Mouse (Mus musculus): ENCODE results near the gene Mrps25. TPM values are rescaled to one million over a fixed set of nuclear protein-coding genes. Genes with fewer than 3 reads are reported as not detected.

Mrps25 gene
- total RNA-seq (2021) = 10 to 100 TPM; 52.3 to 54.3 TPM
- long read RNA-seq, experiment 1, full-length matches to known transcripts = 75 of 78 reads
- long read RNA-seq, experiment 1, partial matches to known transcripts = 1 of 78 reads
- long read RNA-seq, experiment 1, other reads (novel, unspliced or antisense) = 2 of 78 reads
- long read RNA-seq, experiment 2, full-length matches to known transcripts = 67 of 69 reads
- long read RNA-seq, experiment 2, partial matches to known transcripts = 1 of 69 reads
- long read RNA-seq, experiment 2, other reads (novel, unspliced or antisense) = 1 of 69 reads

GRCm38 (mm10) chr6:92183621-92184131 is at the start of gene Mrps25:
Gene Mrps25 (minus strand): TSS chr6:92184033.
- DNase-seq = peak; percentile 89

DNA sequence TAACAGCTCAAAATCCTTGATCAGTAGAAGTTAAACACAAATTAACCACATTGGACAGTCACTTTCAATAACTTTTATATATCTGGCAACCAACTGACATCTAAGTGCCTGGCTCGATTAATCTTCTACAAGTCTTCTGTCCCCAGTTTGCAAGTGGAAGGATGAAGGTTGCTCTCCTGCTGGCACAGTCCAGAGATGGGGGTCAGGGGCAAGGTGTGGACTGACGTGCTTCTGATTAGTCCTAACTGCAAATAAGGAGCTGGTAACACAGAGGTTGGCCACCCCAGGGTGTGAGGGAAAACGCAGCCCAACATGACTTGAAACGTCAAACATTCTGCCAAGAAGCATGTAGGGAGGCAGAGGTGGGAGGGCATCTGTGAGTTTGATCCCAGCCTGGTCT is 47.9 kb upstream of the Mrps25 start:
- no peak for DNase-seq

- DNase-seq = no peak
These were observed 47.5 kb upstream of the Mrps25 start for GRCm38 (mm10) chr6:92231356-92231755.

GRCm38 (mm10) chr6:92229586-92229985 is 45.8 kb upstream of the Mrps25 start:
- no peak for DNase-seq

DNA sequence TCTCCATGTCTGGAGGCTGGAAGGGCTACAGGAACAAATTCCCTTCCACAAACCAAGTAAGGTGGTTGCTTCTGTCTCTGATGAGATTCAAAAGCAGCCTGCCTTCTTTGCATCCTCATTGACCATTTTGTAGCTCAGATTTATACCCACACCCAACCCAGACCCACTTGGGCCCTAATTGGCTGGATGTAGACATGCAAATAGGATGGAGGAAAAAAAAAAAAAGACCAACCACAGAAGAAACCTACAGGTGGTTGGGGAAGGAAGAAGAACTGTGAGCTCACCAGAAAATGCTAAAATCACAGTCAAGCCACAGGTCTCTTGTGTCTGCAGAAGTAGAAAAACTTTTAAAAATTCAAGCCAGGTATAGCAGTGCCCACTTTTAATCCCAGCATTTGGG is 45.3 kb upstream of the Mrps25 start:
- no peak for DNase-seq

DNA sequence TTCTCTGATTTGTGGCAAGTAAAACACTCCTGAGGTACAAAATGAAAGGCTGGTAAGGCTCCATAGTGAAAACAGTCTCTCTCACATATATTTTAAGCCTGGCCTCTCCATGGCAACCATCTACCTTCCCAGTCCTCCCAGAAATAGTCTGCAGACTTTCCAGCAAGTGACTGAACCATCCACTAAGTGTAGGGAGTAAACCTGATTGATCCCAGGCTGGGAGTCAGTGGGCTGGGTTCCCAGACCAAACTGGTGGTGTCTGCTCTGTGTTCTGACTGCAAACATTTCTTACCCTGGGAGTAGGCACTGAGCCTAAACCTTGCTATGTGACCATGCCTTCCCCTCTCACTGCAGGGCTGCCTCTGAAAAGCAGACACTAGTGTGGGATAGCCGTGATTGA is 41.1 kb upstream of the Mrps25 start:
- DNase-seq = no peak

GRCm38 (mm10) chr6:92222021-92222420 is 38.2 kb upstream of the Mrps25 start:
- DNase-seq = no peak

GRCm38 (mm10) chr6:92221604-92222003 is 37.8 kb upstream of the Mrps25 start:
- DNase-seq = no peak

DNA sequence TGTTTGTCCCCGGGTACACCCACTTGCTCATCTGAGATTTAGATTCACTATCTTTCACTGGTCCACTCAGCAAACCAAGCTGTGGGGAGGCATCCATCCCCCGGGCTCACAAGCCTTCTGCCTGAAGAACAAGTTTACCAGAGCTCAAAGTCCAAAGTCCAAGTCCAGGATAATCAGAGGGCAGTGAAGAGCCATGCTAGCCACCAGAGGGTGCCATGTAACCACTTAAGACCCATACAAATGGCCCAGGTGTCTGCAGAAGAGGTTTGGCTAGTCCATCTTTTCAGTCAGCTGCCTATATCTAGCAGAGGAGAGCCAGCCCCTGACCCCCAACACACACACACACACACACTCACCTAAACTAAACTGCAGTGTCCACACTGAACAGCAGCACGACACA is 35.6 kb upstream of the Mrps25 start:
- DNase-seq = peak; percentile 64

DNA sequence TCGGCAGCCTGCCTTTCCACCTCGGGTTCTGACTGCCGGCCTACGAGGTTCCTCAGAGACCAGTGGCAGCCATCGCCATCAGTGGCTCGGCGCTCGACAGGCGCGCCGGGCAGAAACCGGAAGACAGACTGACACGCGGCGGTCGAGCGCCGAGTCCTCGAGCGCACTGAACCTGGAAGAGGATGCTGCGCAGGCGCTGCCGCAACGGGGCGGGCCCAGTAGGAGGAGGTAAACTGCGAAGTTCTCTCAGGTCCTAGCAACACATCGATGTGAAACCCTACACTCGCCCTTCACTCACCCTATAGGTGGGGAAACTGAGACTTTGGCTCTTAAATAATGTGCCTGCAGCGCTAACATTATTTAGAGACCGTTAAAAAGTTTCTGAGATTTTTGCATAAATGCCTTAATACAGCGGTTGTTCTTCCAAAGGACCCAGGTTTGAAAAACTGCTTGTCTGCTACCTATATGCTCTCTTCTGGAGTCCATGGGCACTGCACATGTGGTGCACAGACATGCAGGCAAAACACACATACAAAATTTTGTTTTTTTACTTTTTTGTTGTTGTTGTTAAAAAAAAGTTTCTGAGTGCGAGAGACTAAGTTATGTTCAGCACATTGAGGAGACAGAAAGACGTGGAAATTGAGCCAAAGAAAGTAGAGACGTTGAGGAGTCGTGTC is 31.1 kb upstream of the Mrps25 start, which contains the start of gene Rbsn:
Gene Rbsn, minus strand, starts transcription at position 153 of the 677 bp plus-strand sequence.
- DNase-seq = peak; percentile 95

GRCm38 (mm10) chr6:92214055-92214772 is 30.4 kb upstream of the Mrps25 start:
- DNase-seq = peak; percentile 29

DNA sequence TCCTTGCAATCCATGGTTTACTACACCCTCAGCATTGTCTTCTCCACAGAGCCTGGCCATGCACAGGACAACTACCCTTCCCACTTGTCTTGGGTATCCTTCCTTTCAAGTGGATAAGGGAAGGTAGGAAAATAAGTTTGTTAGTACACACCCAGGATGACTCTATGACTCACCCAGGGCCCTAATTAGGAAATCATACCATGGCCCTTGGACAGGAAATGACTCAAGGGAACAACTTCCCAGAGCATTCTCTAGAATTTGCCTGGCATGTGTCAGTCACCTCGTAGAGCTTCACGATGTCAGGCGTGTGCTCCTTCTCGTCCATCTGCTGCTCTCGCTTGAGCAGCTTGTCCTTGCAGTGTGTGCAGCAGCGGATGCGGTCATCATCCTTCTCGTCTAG is 15.6 kb upstream of the Mrps25 start:
- DNase-seq = no peak

GRCm38 (mm10) chr6:92184178-92184577 is 345 bp upstream of the Mrps25 start:
- no peak for DNase-seq

DNA sequence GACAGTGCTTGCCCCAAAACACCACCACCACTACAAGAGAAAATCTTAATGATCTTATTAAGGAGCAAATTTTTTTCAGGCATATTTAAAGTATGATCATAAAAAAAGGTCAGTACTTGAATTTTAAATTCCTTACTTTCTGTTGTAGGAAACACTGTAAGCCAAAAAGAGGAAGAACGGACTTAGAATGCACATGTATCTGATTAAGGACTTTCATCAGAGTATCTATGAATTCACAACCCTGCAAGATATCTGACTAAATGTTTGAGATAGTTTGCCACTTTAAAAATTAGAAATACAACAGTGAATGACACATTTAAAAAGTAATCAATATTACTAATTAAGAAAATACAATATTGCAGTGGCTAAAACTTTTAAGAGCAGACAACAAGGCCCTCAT is 7.4 kb downstream of the Mrps25 start:
- no peak for DNase-seq

DNA sequence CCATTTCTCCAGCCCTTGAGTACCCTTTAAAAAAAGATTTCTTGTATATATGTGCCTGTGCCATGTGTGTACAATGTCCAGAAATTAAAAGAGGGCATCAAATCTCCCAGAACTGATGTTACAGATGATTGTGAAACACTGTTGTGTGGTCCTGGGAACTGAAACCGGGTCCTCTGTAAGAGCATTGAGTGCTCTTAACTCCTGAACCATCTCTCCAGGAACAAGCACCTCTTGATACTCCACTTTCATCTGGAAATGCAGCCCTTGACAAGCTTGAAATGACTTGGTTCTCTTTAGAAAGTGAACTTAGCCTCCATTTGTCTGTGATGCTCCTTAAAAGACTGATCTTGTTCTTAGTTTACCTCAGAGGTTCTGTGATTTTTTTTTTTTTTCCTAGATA is 21.1 kb downstream of the Mrps25 start:
- DNase-seq = no peak

DNA sequence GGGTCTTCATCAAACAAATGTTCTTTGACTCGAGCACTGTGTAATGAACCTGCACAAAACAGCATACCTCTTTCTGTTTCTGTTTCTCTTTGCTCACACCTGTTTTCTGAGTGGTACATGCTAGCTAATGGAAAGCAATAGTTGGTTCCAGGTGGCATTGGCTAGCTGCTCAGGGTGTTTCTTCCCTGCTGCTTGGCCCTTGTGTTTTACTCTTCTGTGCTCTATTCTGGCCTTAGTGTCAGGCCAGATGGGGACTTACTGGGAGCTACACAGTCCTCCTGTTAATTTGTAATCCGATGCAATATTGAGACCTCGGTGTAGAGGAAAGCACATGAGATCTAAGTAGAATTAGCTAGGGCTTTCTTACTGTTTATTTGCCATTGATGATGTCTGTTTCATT is 25.0 kb downstream of the Mrps25 start:
- no peak for DNase-seq

DNA sequence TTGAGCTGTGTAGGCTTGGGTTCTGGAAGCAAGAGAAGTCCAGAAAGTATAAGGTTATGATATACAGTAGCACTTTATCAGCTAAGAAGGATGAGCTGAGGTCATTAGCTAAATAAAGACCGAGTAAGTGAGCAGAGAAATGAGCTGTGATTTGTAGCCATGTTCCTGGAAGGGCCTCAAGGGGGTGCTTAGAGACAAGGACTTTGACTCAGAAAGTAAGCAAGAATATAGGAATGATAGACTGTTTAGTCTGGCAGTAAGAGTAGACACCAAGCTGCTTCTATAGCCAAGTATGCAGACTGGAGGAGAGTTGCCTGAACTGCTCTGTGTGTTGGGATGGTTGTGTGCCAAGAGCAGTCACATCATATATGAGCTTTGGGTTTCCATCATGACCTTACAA is 30.1 kb downstream of the Mrps25 start:
- no peak for DNase-seq

DNA sequence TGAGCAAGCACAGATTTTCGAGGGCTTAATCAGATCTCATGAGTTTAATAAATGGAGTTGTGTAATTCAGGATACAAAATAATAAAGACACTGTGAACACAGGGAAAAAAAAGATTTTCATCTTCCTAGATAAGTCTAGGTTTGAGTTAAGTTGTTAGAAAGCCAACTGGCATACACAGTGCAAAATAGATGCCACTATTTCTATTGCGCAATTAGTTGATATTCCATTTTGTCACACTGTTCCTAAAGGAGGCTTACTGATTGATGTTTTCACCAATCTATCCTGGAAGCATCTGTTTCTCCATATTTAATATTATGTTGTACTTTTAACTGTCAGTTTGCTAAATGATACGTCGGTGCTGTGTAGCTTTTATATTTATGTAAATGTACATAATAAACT is 38.0 kb downstream of the Mrps25 start:
- no peak for DNase-seq

DNA sequence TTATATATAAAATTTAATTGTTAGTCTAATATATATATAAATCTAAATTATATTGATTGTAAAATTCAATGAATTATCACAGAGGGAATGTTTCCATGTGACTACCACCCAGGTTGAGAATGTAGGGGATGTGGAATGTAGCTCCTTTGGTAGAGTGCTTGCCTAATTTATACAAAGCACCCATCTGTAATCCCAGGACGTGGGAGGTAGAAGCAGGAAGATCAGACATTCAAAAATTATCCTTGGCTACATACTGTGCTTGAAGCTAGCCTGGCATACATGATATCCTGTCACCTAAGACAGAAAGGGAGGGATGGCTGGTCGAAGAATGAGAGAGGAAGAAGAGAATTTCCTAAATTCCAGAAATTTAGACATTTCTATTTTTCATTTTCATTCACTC is 47.5 kb downstream of the Mrps25 start:
- DNase-seq = no peak

- no peak for DNase-seq
These were observed 50.2 kb downstream of the Mrps25 start for GRCm38 (mm10) chr6:92133617-92134016.

DNA sequence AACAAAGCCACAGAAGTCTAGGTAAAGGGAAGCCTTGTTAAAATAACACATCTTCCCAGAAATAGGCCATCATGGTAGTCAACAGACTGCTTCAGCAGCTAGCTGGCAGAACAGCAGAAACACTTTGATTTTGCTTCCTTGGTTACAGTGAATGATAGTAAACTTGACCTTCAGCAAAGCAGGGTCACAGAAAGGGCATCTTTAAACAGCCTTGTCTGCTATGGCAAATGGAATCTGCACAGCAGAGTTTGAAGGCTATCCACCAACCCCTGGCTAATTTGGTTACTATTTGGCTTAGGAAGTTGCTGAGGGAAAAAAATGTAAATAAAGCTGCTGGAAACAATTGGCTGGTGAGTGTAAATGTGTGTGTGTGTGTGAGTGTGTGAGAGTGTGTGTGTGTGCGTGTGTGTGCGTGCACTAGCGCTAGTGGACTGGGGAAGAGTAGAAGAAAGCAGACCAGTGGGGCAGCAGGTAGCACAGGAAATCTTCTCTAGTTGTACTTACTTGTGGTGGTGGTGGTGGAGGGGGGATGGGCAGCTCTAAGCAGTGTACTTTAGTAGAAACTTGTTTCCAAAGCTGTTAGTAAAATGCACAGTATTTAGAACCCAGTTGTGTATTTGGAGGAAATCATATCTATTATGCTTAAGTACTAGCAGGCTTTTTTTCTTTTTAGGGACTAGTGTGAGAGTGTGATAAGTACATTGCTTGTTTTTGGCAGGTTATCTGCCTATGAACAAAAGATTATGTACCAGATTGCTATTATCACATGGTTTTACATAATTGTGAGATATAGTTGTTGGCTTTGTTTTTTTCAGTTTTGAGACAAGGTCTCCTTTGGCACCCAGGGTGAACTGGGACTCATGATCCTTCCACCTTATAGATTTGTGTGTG is 51.6 kb downstream of the Mrps25 start:
- DNase-seq = peak; percentile 35

DNA sequence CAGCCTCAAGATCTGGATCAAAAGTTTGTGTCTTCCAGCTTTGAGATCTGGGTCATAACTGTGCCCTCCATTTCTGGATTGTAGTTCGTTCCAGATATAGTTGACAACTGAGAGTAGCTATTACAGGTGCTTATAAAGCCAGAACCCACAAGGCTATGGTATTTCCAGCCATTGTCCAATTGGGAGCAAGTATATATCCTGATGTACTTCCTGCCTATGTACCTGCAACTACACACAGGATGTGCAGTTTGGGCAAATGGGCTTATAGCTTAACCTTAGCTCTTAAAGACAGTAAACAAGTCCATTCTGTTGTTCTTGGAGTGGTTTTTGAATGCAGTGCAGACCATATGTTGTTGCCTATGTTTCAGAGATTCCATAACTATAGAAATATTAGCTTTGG is 52.4 kb downstream of the Mrps25 start:
- no peak for DNase-seq
